Mouse (Mus musculus) olfactory bulb, adult 2 months (tissue): Measurements from ENCODE around the gene Zfp46. TPM values are rescaled to one million over a fixed set of nuclear protein-coding genes. Genes with fewer than 3 reads are reported as not detected.

Experiments used
- H3K27ac ChIP-seq: fragments of 200-500 bp; 2 replicates; pipeline ENCODE4 v1.5.1; 2012; ENCODE audit warnings: low read depth, low read length; ENCODE audit not compliant: insufficient read depth
- H3K4me1 ChIP-seq: fragments of 200-500 bp; 2 replicates; pipeline ENCODE4 v1.6.1; 2012; ENCODE audit warnings: low read length; ENCODE audit not compliant: control insufficient read depth, insufficient read depth
- H3K4me3 ChIP-seq: fragments of 200-500 bp; 2 replicates; pipeline ENCODE4 v1.5.1; 2012; ENCODE audit warnings: mild to moderate bottlenecking, low read depth, low read length, moderate library complexity; ENCODE audit not compliant: insufficient read depth
- CTCF ChIP-seq: fragments of 200-500 bp; IDR thresholded peaks from 2 replicates; pipeline ENCODE4 v1.5.1; 2012; ENCODE audit warnings: low read depth, mild to moderate bottlenecking, low read length, moderate library complexity; ENCODE audit not compliant: insufficient read depth
- POLR2A ChIP-seq: fragments of 200-500 bp; IDR thresholded peaks from 2 replicates; pipeline ENCODE4 v1.6.1; 2012; ENCODE audit warnings: mild to moderate bottlenecking, low read depth, low read length, moderate library complexity; ENCODE audit not compliant: insufficient read depth
- whole genome bisulfite sequencing: fragments of 180-500 bp; shearing (Covaris S2); methylation state at CpG from one replicate; pipeline ENCODE4 v1.1.7; 2018; 5-methylcytosine and 5-hydroxymethylcytosine counted together
- polyA plus RNA-seq: library from polyadenylated mRNA; stranded (reverse); fragments of >200 nt; gene quantifications from 2 replicates; pipeline ENCODE4 v1.2.4, GENCODE M21; 2012; ENCODE audit warnings: low replicate concordance; ENCODE audit not compliant: missing spikeins, insufficient read depth, insufficient read length

Gene Zfp46
- polyA plus RNA-seq, 1 experiment = not detected

GRCm38 (mm10) chr4:136245681-136246080 is 38.8 kb upstream of the Zfp46 start:
- TF ChIP-seq CTCF (no peak), POLR2A (no peak)
- Histone ChIP-seq H3K4me1 (peaks cover 20% of the 10 kb centered on the region), H3K27ac (no peak overlapping the region), H3K4me3 (no peak overlapping the region)
- 50% methylated on average over 5 of the region's 5 CpGs for WGBS

- Histone ChIP-seq H3K4me3 (no peak overlapping the region), H3K27ac (no peak overlapping the region), H3K4me1 (peaks cover 20% of the 10 kb centered on the region)
- TF ChIP-seq CTCF (no peak), POLR2A (no peak)
- WGBS = 12% methylated on average over 12 of the region's 12 CpGs
Observed at GRCm38 (mm10) chr4:136246568-136246969, 37.9 kb upstream of the Zfp46 start.

DNA sequence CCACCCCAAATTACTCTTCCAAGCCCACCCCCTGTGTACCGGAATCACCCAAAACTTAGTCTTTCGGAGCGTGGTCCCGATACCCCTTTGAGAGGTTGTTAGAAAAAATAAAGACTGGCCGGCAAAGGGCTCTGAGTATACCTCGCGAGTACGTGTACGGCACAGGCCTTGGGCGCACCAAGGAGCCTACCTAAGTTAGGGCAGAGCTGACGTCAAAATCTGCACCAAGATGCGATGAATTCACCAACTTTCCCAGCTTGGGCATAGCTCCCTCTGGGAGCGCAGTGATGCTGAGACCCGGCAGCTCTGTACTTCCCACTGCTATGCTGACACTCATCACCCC is 37.1 kb upstream of the Zfp46 start:
- TF ChIP-seq POLR2A (no peak), CTCF (no peak)
- 5% methylated on average over 14 of the region's 14 CpGs for WGBS
- no peak overlapping the region for H3K27ac ChIP-seq
- H3K4me1 ChIP-seq = peaks cover 20% of the 10 kb centered on the region
- peak overlapping the region; percentile 17; the same call in 1 of the 2 replicates for H3K4me3 ChIP-seq

DNA sequence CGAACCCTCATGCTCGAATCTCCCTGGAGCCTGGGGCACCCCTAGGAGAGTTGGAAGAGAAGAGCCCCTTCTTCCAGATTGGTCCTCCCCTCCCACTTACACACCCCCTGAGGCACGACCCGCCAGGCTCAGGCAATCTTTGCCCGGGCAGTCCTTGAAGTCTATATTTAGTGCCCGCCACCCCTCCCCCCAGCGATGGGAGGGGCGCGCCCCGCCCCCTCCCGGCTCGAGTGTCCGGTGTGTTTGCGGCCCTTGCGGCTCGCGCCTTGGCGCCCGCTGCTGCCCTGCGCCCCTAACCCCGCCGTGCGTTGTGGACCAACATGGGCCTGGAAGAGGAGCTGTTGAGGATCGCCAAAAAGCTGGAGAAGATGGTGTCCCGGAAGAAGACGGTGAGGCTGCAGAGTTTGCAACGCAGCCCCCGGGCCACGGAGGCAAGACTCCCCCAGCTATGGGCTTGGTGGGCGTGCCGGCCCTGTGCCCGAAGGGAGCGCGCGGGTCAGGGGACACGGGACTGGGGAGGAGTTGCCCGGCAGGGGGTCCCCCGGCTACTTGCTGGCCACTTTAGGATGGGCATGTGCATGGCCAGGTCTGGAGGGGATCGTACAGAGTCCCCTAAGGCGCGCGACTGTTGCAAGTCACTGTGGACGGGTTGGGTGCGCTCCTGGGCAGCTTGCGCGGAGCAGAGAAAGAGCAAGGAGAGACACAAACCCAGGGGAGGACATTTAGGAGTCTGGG is 36.6 kb upstream of the Zfp46 start, which contains the start of gene Tcea3:
Gene Tcea3 (plus strand): TSS at position 1 of the 735 bp plus-strand sequence.
- Histone ChIP-seq H3K4me1 (peaks cover 20% of the 10 kb centered on the region), H3K4me3 (peak within 1 kb of the TSS; percentile 17; the same call in 1 of the 2 replicates), H3K27ac (no peak within 1 kb of the TSS)
- 2% methylated on average over 46 of the region's 46 CpGs for WGBS
- TF ChIP-seq POLR2A (no peak), CTCF (no peak)

GRCm38 (mm10) chr4:136248464-136249331 is 35.8 kb upstream of the Zfp46 start:
- H3K4me1 ChIP-seq = peaks cover 20% of the 10 kb centered on the region
- H3K4me3 ChIP-seq = 0 out of 2 replicates have a peak overlapping the region, but pooled peaks have one; percentile 17
- TF ChIP-seq POLR2A = no peak
- TF ChIP-seq CTCF = no peak
- WGBS = 5% methylated on average over 37 of the region's 37 CpGs
- H3K27ac ChIP-seq = no peak overlapping the region

- H3K4me1 ChIP-seq = peaks cover 20% of the 10 kb centered on the region
- WGBS = 35% methylated on average over 11 of the region's 11 CpGs
- no peak overlapping the region for H3K27ac ChIP-seq
- H3K4me3 ChIP-seq = no peak overlapping the region
- TF ChIP-seq POLR2A = no peak
- TF ChIP-seq CTCF = no peak
Observed at GRCm38 (mm10) chr4:136249332-136249647, 35.2 kb upstream of the Zfp46 start.

- 46% methylated on average over 9 of the region's 9 CpGs for WGBS
- TF ChIP-seq CTCF = no peak
- no peak for TF ChIP-seq POLR2A
- Histone ChIP-seq H3K4me3 (no peak overlapping the region), H3K4me1 (peaks cover 20% of the 10 kb centered on the region), H3K27ac (no peak overlapping the region)
Observed at GRCm38 (mm10) chr4:136249780-136250179, 34.7 kb upstream of the Zfp46 start.

- Histone ChIP-seq H3K4me3 (no peak overlapping the region), H3K27ac (no peak overlapping the region), H3K4me1 (peaks cover 4% of the 10 kb centered on the region; the same call in 1 of the 2 replicates)
- no peak for TF ChIP-seq CTCF
- no peak for TF ChIP-seq POLR2A
- 72% methylated on average over 6 of the region's 6 CpGs for WGBS
Observed at GRCm38 (mm10) chr4:136255919-136256318, 28.6 kb upstream of the Zfp46 start.

DNA sequence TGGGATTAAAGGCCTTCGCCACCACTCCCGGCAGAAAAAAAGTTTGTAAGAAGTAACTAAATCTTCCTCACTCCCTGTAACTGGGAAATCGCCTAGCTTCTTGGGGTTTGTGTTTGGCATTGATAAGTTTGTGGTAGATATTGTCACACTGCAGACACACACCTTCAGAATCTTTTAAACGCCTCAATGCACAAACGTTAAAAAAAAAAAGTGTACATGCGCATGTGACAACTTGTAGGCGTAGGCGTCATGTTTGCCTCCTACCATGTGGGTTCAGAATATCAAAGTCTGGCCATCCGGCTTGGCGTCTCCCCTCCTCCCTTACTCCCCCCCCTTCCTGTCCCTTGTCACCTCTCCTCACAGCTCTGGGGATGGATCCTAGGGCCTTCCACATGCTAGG is 27.8 kb upstream of the Zfp46 start:
- no peak for TF ChIP-seq CTCF
- TF ChIP-seq POLR2A = no peak
- no peak overlapping the region for H3K4me3 ChIP-seq
- H3K27ac ChIP-seq = no peak overlapping the region
- H3K4me1 ChIP-seq = peaks cover 4% of the 10 kb centered on the region; the same call in 1 of the 2 replicates
- WGBS = 86% methylated on average over 10 of the region's 10 CpGs
